Comparison of ENCODE assay signal across 16 mouse cellular contexts in the genomic region with DNA sequence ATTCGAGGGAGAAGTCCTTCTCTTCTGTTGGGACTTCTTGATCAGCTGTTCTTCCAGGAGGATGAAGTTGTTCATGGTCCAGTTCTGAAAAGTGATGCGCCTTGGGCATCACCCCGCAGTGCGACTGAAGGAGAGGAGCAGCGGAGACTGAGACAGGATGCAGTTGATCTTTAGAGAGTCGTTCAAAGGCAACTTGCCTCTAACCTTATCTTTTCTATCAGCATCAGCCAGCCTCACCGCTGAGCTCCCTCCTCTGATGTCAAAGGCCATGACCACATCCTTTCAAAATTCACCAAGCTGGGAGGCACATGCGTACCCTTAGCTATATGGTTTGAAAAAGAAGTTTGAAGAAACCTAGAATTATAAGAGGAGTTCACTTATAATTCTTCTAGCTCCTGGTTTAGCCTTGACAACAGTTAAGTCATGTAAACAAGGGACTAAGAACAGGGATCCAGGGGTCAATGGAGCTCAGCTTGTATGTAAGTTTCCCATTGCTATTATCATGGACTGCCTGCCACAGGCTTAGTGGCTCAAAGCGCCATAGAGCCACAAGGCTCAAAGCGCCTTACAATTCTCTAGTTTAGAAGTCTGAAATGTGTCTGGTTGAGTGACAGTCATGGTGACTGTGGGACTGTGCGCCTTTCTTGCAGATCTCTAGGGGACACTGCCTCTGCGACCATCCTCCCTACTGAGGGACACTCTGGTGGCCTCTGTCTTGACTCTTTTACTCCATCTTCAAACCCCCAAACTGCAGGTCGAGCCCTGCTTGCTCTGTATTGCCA. TPM values are rescaled to one million over a fixed set of nuclear protein-coding genes. Genes with fewer than 3 reads are reported as not detected.
A peak's percentile ranks its signal among the peaks of the same experiment; 100 is the strongest.
DNase-seq lines count a peak whose midpoint lies in the region; ATAC-seq and TF ChIP-seq lines count a peak whose summit lies in the region.
"Had no signal": no experiment of that assay in that cellular context is flagged by ENCODE, and none has a peak within 500 bp of the region (broad histone marks: within the 10 kb centered on the region; RNA-seq: fewer than 3 reads in every experiment).

Gene Itk (minus strand): TSS at position 180 of the 782 bp plus-strand sequence.

- no peak within 1 kb of the TSS for H3K4me3 ChIP-seq in lung, adult 2 months (replicated peaks; ENCODE audit: extremely low read depth, low read depth, low read length)
- H3K4me3 ChIP-seq in liver, embryonic 12.5 days = no peak within 1 kb of the TSS
- H3K4me3 ChIP-seq: embryonic facial prominence, embryonic 12.5 days; forebrain, embryonic 10.5 days had no signal

- ATAC-seq in monocyte, adult 5-6 weeks (replicated peaks; ENCODE audit: insufficient number of reproducible peaks, low FRiP score, low TSS enrichment, poor library complexity, severe bottlenecking) = peak; percentile 80
- no peak for ATAC-seq in liver, embryonic 12.5 days
- ATAC-seq: hindbrain, postnatal 0 days had no signal

- no peak for DNase-seq in lung, adult 2 months
- no peak for DNase-seq in lung, postnatal 10 days
- DNase-seq in T-cell, adult 2 months (ENCODE audit: low spot score) = peak; percentile 93
- peak; percentile 78 for DNase-seq in thymus, postnatal 25 days
- DNase-seq in cerebellum, adult 9-11 months = no peak
- DNase-seq: adrenal gland, adult 8-10 months; cerebellum, adult 9-10 months had no signal

- 70% methylated on average over 13 of the region's 13 CpGs for WGBS in lung, adult 2 months
- WGBS in liver, embryonic 12.5 days (ENCODE audit: insufficient replicate concordance) = 58% methylated on average over 13 of the region's 13 CpGs

- TF ChIP-seq CTCF in lung, adult 2 months (IDR thresholded peaks at IDR 0.05; ENCODE audit: insufficient read depth, low read length) = no peak

- TF ChIP-seq POLR2A in lung, adult 2 months (IDR thresholded peaks at IDR 0.05; ENCODE audit: borderline replicate concordance, extremely low read depth, low read depth, low read length) = peak; percentile 34; the same call in 1 of the 2 replicates

- peaks cover 4% of the 10 kb centered on the region; the same call in 1 of the 2 replicates for H3K27me3 ChIP-seq in liver, embryonic 12.5 days (replicated peaks)
- H3K27me3 ChIP-seq: CH12.LX; embryonic facial prominence, embryonic 12.5 days had no signal

- no peak within 1 kb of the TSS for H3K27ac ChIP-seq in liver, embryonic 12.5 days
- H3K27ac ChIP-seq: embryonic facial prominence, embryonic 12.5 days; forebrain, embryonic 10.5 days; hindbrain, postnatal 0 days; kidney, postnatal 0 days had no signal

- no peaks in the 10 kb centered on the region for H3K36me3 ChIP-seq in liver, embryonic 12.5 days
- H3K36me3 ChIP-seq: embryonic facial prominence, embryonic 12.5 days; forebrain, embryonic 10.5 days had no signal

- H3K9ac ChIP-seq in liver, embryonic 12.5 days = no peak within 1 kb of the TSS
- H3K9ac ChIP-seq: embryonic facial prominence, embryonic 12.5 days had no signal

- H3K4me2 ChIP-seq in liver, embryonic 12.5 days = no peak within 1 kb of the TSS
- H3K4me2 ChIP-seq: embryonic facial prominence, embryonic 12.5 days; midbrain, embryonic 11.5 days had no signal

- no peaks in the 10 kb centered on the region for H3K4me1 ChIP-seq in lung, adult 2 months (ENCODE audit: control insufficient read depth, insufficient read depth, low read length)
- no peaks in the 10 kb centered on the region for H3K4me1 ChIP-seq in liver, embryonic 12.5 days
- H3K4me1 ChIP-seq: embryonic facial prominence, embryonic 12.5 days had no signal

- H3K9me3 ChIP-seq in liver, embryonic 12.5 days (replicated peaks) = no peaks in the 10 kb centered on the region
- H3K9me3 ChIP-seq: embryonic facial prominence, embryonic 12.5 days; forebrain, embryonic 10.5 days had no signal

RNA-seq across cellular contexts. Expression of gene Itk, which starts in this region (rescaled TPM):
- polyA plus RNA-seq in lung, adult 2 months (2012; rRNA removed) = 1.4 and 1.7 TPM in 2 replicates
- total RNA-seq in monocyte, adult 5-6 weeks (2017) = 25.2 to 61.1 TPM (median 26.8 TPM) in 3 replicates
- not detected in 2 replicates for polyA plus RNA-seq in liver, embryonic 12.5 days (2016; fragmentation: Nextera tagmentation; extraction: Ambion mirVana)
- total RNA-seq: hindbrain, postnatal 0 days had no signal
- polyA plus RNA-seq: forebrain, embryonic 10.5 days; limb, embryonic 11.5 days; midbrain, embryonic 11.5 days had no signal

Comparison
In these comparisons a context has a peak if more than half of its experiments do, and no peak if none do; other contexts are left out.
1. DNase-seq: peak in T-cell, adult 2 months (single experiment) and thymus, postnatal 25 days (single experiment); none in lung, adult 2 months (single experiment), lung, postnatal 10 days (single experiment) and cerebellum, adult 9-11 months (single experiment).